In the genomic region with DNA sequence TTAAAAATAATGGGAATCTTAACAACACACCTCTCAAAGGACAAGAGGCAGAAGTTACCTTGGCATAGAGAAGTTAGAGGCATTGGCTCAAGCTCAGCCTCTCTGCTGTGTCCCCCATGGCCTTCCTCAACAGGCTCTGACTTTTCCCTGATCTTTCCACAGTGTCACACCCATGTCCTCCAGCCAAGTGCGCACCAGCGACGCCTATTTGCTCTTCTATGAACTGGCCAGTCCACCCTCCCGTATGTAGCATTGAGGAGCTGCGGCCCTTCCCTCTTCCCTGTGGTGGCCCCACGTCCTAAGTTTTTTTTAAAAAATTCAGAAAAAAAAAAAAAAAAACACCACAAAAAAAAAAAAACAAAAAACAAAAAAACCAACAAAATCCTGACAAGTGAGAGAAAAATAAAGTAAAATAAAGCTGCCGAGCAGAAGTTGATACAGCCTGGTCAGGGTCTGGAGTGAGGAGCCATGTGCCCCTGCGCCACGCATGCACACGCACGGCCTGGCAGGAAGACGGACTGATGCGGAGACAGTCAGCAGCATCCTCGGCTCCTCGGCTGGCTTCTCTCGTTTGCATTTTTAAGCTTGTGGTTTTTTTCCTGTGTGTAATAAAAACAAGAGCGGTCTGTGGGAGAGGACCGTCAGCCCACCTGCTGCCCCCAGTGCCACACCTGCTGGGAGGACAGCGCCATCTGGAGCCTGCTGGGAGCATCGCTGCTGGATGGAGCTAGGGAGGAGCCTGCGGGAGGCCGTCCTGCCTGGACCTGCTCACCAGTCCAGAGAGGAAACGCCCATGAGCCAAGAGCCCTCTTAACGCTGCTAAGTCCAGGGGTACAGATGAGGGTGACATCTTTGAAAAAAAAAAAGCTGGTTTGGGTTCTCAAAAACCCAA, we compare ENCODE assay signal across 8 mouse cellular contexts. TPM values are rescaled to one million over a fixed set of nuclear protein-coding genes. Genes with fewer than 3 reads are reported as not detected.
A peak's percentile ranks its signal among the peaks of the same experiment; 100 is the strongest.
DNase-seq lines count a peak whose midpoint lies in the region; ATAC-seq and TF ChIP-seq lines count a peak whose summit lies in the region.

No protein-coding gene starts in this region.

- no peak overlapping the region for H3K9ac ChIP-seq in forebrain, postnatal 0 days

- DNase-seq in CD8-positive naive resting alpha-beta T cell, adult 2 months (ENCODE audit: low read depth in 2 of 2, low spot score in 2 of 2): peak; percentile 76 to 78
- DNase-seq in cerebellum, adult 11 months: peak; percentile 86
- peak; percentile 78 for DNase-seq in forebrain, postnatal 0 days
- peak; percentile 77 for DNase-seq in hindbrain, embryonic 10.5 days (ENCODE audit: low spot score)
- DNase-seq in layer of hippocampus, postnatal 14 days (ENCODE audit: low spot score in 2 of 2): peak; percentile 77 to 78
- peak; percentile 81 for DNase-seq in lung, postnatal 14 days
- DNase-seq in retina, embryonic 14.5 days (ENCODE audit: low spot score): peak; percentile 79
- peak; percentile 91 for DNase-seq in thymus, postnatal 14 days

- peaks cover 16% of the 10 kb centered on the region; the same call in 1 of the 2 replicates for H3K36me3 ChIP-seq in forebrain, postnatal 0 days (ENCODE audit: insufficient read depth)
- H3K36me3 ChIP-seq in hindbrain, embryonic 10.5 days: peaks cover 40% of the 10 kb centered on the region

- H3K27me3 ChIP-seq in forebrain, postnatal 0 days (ENCODE audit: insufficient read depth, low read length): no peaks in the 10 kb centered on the region
- peaks cover 12% of the 10 kb centered on the region for H3K27me3 ChIP-seq in hindbrain, embryonic 10.5 days (ENCODE audit: insufficient read depth, poor library complexity, severe bottlenecking)

- no peaks in the 10 kb centered on the region for H3K9me3 ChIP-seq in forebrain, postnatal 0 days (ENCODE audit: low read length)
- no peaks in the 10 kb centered on the region for H3K9me3 ChIP-seq in hindbrain, embryonic 10.5 days

- H3K4me3 ChIP-seq in forebrain, postnatal 0 days (ENCODE audit: low read depth, low read length): peak overlapping the region; percentile 17
- no peak overlapping the region for H3K4me3 ChIP-seq in hindbrain, embryonic 10.5 days

- ATAC-seq in forebrain, postnatal 0 days: peak; percentile 57; the same call in 1 of the 2 replicates

- TF ChIP-seq CTCF in forebrain, postnatal 0 days (IDR thresholded peaks at IDR 0.05; ENCODE audit: low read depth): peak; percentile 84

- H3K27ac ChIP-seq in forebrain, postnatal 0 days (ENCODE audit: low read depth, low read length): no peak overlapping the region
- H3K27ac ChIP-seq in hindbrain, embryonic 10.5 days: no peak overlapping the region

- WGBS in forebrain, postnatal 0 days: 28% methylated on average over 24 of the region's 24 CpGs
- 33% methylated on average over 24 of the region's 24 CpGs for WGBS in hindbrain, embryonic 10.5 days

- H3K4me2 ChIP-seq in forebrain, postnatal 0 days (ENCODE audit: low read depth): peak overlapping the region; percentile 41

- H3K4me1 ChIP-seq in forebrain, postnatal 0 days (ENCODE audit: insufficient read depth): no peaks in the 10 kb centered on the region
- peaks cover 33% of the 10 kb centered on the region for H3K4me1 ChIP-seq in hindbrain, embryonic 10.5 days (replicated peaks)

RNA-seq across cellular contexts. Expression of gene Mfrp, which starts 7.7 kb away (rescaled TPM):
- total RNA-seq in forebrain, postnatal 0 days (2014; rRNA removed): 0.67 and 1.2 TPM in 2 replicates
- 0.08 and 0.13 TPM in 2 replicates for polyA plus RNA-seq in forebrain, postnatal 0 days (2015; fragmentation: Nextera tagmentation; extraction: Ambion mirVana)
- polyA plus RNA-seq in hindbrain, embryonic 10.5 days (2016; fragmentation: Nextera tagmentation; extraction: Ambion mirVana): 0.14 and 0.30 TPM in 2 replicates
- 1 to 10 TPM in 1 of 2 experiments, under 1 TPM in 1; 0.33 to 8.6 TPM for total RNA-seq in layer of hippocampus, postnatal 14 days (2021)

RNA-seq across cellular contexts. Expression of gene C1qtnf5, which starts 13.2 kb away (rescaled TPM):
- total RNA-seq in forebrain, postnatal 0 days (2014; rRNA removed): 17.3 and 18.4 TPM in 2 replicates
- 8.7 and 9.3 TPM in 2 replicates for polyA plus RNA-seq in forebrain, postnatal 0 days (2015; fragmentation: Nextera tagmentation; extraction: Ambion mirVana)
- 0.31 and 1.1 TPM in 2 replicates for polyA plus RNA-seq in hindbrain, embryonic 10.5 days (2016; fragmentation: Nextera tagmentation; extraction: Ambion mirVana)
- total RNA-seq in layer of hippocampus, postnatal 14 days (2021): 10 to 100 TPM; 13.5 to 18.6 TPM

RNA-seq across cellular contexts. Expression of gene Gm49380, which starts 19.4 kb away (rescaled TPM):
- total RNA-seq in forebrain, postnatal 0 days (2014; rRNA removed): 0.81 TPM in 1 of 2 replicates, not detected in the other
- 0.11 TPM in 1 of 2 replicates, not detected in the other for polyA plus RNA-seq in forebrain, postnatal 0 days (2015; fragmentation: Nextera tagmentation; extraction: Ambion mirVana)
- 0.22 and 0.75 TPM in 2 replicates for polyA plus RNA-seq in hindbrain, embryonic 10.5 days (2016; fragmentation: Nextera tagmentation; extraction: Ambion mirVana)
- total RNA-seq in layer of hippocampus, postnatal 14 days (2021): under 1 TPM; 0.14 to 0.29 TPM

RNA-seq across cellular contexts. Expression of gene Rnf26, which starts 19.5 kb away (rescaled TPM):
- 11.0 and 16.0 TPM in 2 replicates for total RNA-seq in forebrain, postnatal 0 days (2014; rRNA removed)
- 36.8 and 38.8 TPM in 2 replicates for polyA plus RNA-seq in forebrain, postnatal 0 days (2015; fragmentation: Nextera tagmentation; extraction: Ambion mirVana)
- 75.6 and 76.9 TPM in 2 replicates for polyA plus RNA-seq in hindbrain, embryonic 10.5 days (2016; fragmentation: Nextera tagmentation; extraction: Ambion mirVana)
- 10 to 100 TPM; 27.7 to 28.2 TPM for total RNA-seq in layer of hippocampus, postnatal 14 days (2021)

RNA-seq across cellular contexts. Expression of gene Usp2, which starts 27.0 kb away (rescaled TPM):
- total RNA-seq in forebrain, postnatal 0 days (2014; rRNA removed): 10.5 and 16.6 TPM in 2 replicates
- polyA plus RNA-seq in forebrain, postnatal 0 days (2015; fragmentation: Nextera tagmentation; extraction: Ambion mirVana): 14.9 and 20.2 TPM in 2 replicates
- 13.5 and 14.3 TPM in 2 replicates for polyA plus RNA-seq in hindbrain, embryonic 10.5 days (2016; fragmentation: Nextera tagmentation; extraction: Ambion mirVana)
- 10 to 100 TPM; 60.3 to 70.8 TPM for total RNA-seq in layer of hippocampus, postnatal 14 days (2021)
